Mouse (Mus musculus) MEL (cell line): Measurements from ENCODE around the gene Dpp9.

Source experiments
- CHD2 ChIP-seq: IDR thresholded peaks from 2 replicates; pipeline ENCODE4 v1.6.1; 2011; ENCODE audit warnings: low read length, improper control_type of control experiment
- CTCF ChIP-seq, 3 experiments: IDR thresholded peaks in 2 of 3; conservative IDR thresholded peaks in 1 of 3; 2 replicates each; pipeline ENCODE4 v1.5.1; 2011 to 2012; ENCODE audit warnings: low read length in 3 of 3, low read depth in 2 of 3, mild to moderate bottlenecking in 2 of 3, improper control_type of control experiment in 1 of 3, inconsistent platforms in 1 of 3, mixed read lengths in 1 of 3, moderate library complexity in 1 of 3; ENCODE audit not compliant: control insufficient read depth in 1 of 3, insufficient read depth in 1 of 3, poor library complexity in 1 of 3, severe bottlenecking in 1 of 3
- ELF1 ChIP-seq: IDR thresholded peaks from 2 replicates; pipeline ENCODE4 v1.6.1; 2014; ENCODE audit warnings: low read depth, mild to moderate bottlenecking, inconsistent platforms, low read length, improper control_type of control experiment, moderate library complexity
- MXI1 ChIP-seq: IDR thresholded peaks from 2 replicates; pipeline ENCODE4 v1.6.1; 2011; ENCODE audit warnings: mild to moderate bottlenecking, low read depth, low read length, improper control_type of control experiment
- NELFE ChIP-seq: IDR thresholded peaks from 2 replicates; pipeline ENCODE4 v1.6.1; 2011; ENCODE audit warnings: low read depth, low read length, improper control_type of control experiment
- NRF1 ChIP-seq: IDR thresholded peaks from 2 replicates; pipeline ENCODE4 v1.6.1; 2014; ENCODE audit warnings: low read depth, mild to moderate bottlenecking, inconsistent platforms, low read length, improper control_type of control experiment, moderate library complexity; ENCODE audit not compliant: poor library complexity, insufficient read depth, severe bottlenecking
- POLR2A ChIP-seq, 2 experiments: IDR thresholded peaks; 2 replicates each; pipeline ENCODE4 v1.6.1; 2011 to 2012; ENCODE audit warnings: low read length in 2 of 2, mild to moderate bottlenecking in 2 of 2, control low read depth in 1 of 2, improper control_type of control experiment in 1 of 2, low read depth in 1 of 2, moderate library complexity in 1 of 2; ENCODE audit not compliant: control insufficient read depth in 1 of 2, insufficient read depth in 1 of 2, poor library complexity in 1 of 2
- POLR2AphosphoS2 ChIP-seq: IDR thresholded peaks from 2 replicates; pipeline ENCODE4 v1.6.1; 2011; ENCODE audit warnings: low read length, improper control_type of control experiment
- POLR2AphosphoS5 ChIP-seq: IDR thresholded peaks from 2 replicates; pipeline ENCODE4 v1.6.1; 2012; ENCODE audit warnings: low read depth, borderline replicate concordance, mild to moderate bottlenecking, inconsistent platforms, low read length, moderate library complexity, mixed read lengths
- RCOR1 ChIP-seq: IDR thresholded peaks from 2 replicates; pipeline ENCODE4 v1.6.1; 2012; ENCODE audit warnings: low read depth, mild to moderate bottlenecking, inconsistent platforms, low read length, improper control_type of control experiment
- SMC3 ChIP-seq: IDR thresholded peaks from 2 replicates; pipeline ENCODE4 v1.6.1; 2011; ENCODE audit warnings: low read depth, low read length, improper control_type of control experiment
- TAL1 ChIP-seq: IDR thresholded peaks from 2 replicates; pipeline ENCODE4 v1.6.1; 2012; ENCODE audit warnings: mild to moderate bottlenecking, inconsistent platforms, low read length, moderate library complexity, mixed read lengths
- USF2 ChIP-seq, 2 experiments: IDR thresholded peaks; 2 replicates each; pipeline ENCODE4 v1.6.1; 2011 to 2012; ENCODE audit warnings: improper control_type of control experiment in 2 of 2, low read length in 2 of 2, borderline replicate concordance in 1 of 2, inconsistent platforms in 1 of 2, low read depth in 1 of 2, mild to moderate bottlenecking in 1 of 2; ENCODE audit not compliant: insufficient read depth in 1 of 2
- ZMIZ1 ChIP-seq: IDR thresholded peaks from 2 replicates; pipeline ENCODE4 v1.6.1; 2012; ENCODE audit warnings: low read depth, mild to moderate bottlenecking, inconsistent platforms, low read length, improper control_type of control experiment, moderate library complexity

DNA sequence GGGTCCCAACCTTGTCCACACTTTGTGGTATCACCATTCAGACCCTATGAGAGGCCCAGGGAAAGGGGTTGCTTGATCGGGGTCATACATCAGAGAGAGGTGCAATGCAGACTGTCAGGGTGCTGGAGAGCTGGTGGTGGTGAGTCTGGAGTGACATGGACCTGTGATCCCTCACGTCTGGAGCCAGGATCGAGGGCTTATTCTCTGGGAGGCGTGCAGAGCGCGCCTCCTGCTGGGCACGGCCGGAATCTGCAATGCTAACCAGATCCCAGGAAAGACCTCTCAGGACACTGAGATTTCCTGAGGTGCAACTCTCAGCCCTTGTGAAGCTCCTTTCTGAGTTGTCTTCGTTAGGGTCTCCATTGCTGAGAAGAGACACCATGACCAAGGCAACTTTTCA, 59.0 kb downstream of the Dpp9 start:
- TF ChIP-seq TAL1 (no peak), NRF1 (no peak), ZMIZ1 (no peak), MXI1 (no peak), RCOR1 (no peak), USF2 (IDR thresholded peaks at IDR 0.05; ENCODE audit: borderline replicate concordance in 1 of 2, insufficient read depth in 1 of 2, low read depth in 1 of 2, low read length in 2 of 2) (no peak), CTCF (IDR thresholded peaks at IDR 0.05 in 2 of 3, conservative IDR thresholded peaks at IDR 0.05 in 1 of 3; ENCODE audit: control insufficient read depth in 1 of 3, insufficient read depth in 1 of 3, low read depth in 2 of 3, low read length in 3 of 3, poor library complexity in 1 of 3, severe bottlenecking in 1 of 3) (peak; percentile 91 to 98 (median 95)), POLR2A (IDR thresholded peaks at IDR 0.05; ENCODE audit: control insufficient read depth in 1 of 2, insufficient read depth in 1 of 2, low read depth in 1 of 2, low read length in 2 of 2, poor library complexity in 1 of 2) (no peak), CHD2 (no peak), POLR2AphosphoS2 (no peak), SMC3 (peak; percentile 79), ELF1 (no peak), POLR2AphosphoS5 (no peak), NELFE (no peak)
